Mouse (Mus musculus): ENCODE measurements at regions not wholly inside any gene's neighbourhood (a gene's known extent, or its start where the extent isn't known, plus 50 kb on each side); places are given as distances from the start of the nearest gene placed in this dataset.

DNA sequence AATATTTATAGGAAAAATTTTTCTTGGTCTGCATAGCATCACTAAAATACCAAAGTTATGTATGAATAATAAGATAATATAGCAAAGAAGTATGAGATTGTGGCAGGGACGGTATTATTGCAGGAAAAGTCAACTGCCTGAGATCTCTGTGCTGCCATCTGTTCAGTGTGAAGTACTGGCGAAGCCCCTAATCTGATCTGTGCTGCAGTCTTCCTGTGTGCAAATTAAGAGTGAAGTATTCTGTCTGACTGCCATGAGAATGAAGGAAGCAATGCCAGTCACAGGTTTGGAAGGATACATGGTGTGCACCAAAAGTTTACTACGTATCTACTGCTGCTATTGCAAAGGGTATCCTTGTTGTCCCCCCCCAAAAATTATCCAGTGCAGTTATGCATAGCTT is 501.5 kb downstream of the Rab28 start:
- no peak for DNase-seq (ENCODE audit: low spot score)

DNA sequence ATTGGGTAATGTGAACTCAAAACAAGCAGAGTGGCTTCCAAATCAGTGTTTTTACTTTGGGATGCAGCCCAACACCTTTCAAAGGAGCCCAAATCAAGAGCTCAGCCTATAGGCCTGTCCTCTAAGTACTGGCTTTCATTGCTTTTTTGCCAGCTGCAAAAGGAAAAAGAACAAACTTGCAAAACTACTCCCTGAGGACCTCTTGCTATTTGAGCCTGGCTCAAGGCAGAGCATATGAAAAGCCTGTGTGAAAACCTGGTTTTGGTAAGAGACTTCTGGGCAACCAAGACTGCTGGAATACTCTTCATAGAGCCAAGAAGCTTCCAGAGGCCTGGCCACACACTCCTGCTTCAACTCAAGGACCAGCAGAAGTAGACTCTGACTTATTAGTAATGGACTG is 503.5 kb downstream of the Rab28 start:
- DNase-seq (ENCODE audit: low spot score), result no peak

DNA sequence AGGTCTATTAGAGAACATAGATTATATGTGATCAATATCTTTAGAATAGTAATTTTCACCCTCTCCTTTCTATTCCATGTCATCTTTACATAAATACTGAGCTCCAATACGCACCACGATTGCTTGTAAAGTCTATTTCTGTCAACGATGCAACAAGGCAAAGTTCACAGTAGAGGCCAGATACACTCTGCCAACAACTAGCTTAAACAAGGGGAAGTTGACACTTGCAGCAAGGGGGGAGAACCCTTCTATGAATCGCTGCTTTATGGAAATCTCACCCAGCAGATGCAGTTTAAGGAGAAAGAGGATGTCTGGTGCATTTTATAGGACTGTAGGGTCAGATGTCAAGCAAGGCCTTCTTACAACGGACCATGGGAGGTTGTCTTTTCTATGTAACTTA is 520.8 kb downstream of the Rab28 start:
- DNase-seq (ENCODE audit: low spot score), result no peak

DNA sequence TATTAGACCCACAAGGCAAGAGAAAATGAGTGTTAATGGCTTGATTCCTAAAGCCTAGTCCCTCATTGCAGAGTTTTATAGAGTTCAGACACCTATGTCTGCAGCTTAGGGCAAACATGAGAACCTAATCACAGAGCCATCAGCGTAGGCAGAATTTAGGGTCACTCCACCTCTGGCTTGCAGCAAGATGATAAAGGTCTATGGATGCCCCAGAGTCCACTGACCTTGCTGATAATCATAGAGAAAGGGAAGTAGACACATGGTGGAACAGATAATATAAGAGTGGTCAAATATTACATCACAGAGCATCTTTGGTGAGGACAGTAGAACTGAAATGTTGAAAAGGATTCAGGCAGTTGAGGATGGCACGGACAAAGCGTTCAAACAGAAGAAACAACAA is 530.7 kb downstream of the Rab28 start:
- DNase-seq (ENCODE audit: low spot score), result no peak

DNA sequence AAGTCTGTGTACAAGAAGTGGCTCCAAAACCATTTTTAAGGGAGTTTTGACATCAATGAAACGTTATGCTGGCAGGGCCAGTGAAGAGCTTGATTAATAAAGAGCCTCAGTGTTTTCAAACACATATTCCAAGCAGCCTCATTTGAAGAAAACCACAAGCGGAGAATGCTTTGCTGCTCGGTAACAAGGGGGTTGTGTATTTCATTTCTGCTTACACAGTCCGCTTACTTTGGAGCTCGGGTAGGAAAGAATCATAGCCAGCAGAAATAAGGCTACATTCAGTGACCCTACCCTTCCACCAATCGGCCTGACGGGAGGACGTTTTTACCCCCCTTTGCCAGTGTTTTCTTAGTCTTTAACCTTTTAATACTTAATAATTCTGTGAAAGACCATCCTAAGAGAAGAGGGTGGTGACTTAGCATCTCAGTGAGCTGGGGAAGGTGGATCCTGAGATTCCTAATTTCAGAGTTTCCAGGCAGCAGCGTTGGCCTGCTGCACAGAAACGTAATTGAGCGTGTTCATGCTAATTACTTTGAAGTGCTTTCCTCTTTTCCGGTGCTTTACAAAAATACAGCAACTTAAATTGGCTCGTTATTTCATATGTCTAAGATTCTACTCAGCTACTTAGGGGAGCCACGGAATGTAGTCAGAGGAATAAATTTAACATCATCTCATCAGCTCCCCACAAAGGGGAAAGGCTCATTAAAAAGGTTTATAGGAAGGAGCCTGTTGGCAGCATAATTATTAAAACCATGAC is 541.9 kb downstream of the Rab28 start:
- no peak for DNase-seq (ENCODE audit: low spot score)

DNA sequence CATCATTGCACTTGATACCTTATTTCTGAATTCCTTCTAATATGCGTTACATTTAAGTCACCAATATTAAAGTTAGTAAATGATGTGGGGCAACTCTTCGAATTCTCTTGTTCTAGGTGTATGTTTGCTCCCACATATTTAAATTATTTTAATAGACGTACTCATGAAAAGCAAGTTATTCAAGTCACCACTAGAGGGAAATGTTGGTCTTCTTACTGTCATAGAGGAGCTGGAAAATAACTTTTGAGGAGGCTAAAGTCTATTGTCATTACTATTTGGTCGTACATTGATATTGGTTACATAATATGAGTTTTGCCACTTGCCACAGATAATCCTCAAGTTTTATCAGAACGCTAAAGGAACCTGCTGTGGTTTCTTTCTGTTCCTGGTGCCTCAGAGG is 582.9 kb downstream of the Rab28 start:
- DNase-seq (ENCODE audit: low spot score), result no peak

DNA sequence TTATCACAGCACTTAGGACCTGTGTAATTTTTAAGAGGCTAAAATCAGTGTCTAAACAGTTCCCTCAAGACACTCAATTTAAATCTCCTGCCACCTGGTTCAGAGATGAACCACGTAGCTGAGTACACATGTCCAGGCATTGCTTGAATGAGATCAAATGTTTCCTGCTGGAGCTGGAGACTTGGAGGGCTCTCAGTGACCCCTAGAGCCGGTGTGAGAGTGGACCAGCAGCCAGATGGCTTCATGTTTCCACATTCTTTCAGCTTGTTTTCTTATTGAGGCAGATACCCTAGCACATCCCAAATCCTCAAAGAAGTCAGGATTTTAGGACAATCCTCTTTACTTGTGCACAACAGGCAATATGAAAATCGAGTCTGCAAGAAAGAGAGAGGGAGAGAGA is 590.3 kb downstream of the Rab28 start:
- DNase-seq (ENCODE audit: low spot score), result no peak

DNA sequence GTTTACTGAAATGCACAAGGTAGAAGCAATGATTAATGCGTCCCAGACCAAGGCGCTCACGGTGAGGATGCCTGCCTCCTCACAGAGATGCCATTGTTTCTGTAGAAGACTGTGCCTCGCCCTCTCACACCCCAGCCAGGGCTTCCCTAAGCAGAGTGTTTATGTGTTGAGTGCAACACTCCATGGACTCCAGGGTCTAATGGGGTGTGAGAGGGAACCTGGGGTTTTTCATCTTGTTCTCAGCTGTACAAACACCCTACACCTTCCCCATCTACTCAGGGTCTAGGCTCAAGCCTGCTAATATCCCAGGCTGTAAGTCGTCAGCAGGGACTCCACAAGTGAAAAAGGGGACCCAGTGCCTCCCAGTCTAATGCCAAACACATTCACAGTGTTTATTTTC is 620.2 kb downstream of the Rab28 start:
- DNase-seq (ENCODE audit: low spot score), result no peak

DNA sequence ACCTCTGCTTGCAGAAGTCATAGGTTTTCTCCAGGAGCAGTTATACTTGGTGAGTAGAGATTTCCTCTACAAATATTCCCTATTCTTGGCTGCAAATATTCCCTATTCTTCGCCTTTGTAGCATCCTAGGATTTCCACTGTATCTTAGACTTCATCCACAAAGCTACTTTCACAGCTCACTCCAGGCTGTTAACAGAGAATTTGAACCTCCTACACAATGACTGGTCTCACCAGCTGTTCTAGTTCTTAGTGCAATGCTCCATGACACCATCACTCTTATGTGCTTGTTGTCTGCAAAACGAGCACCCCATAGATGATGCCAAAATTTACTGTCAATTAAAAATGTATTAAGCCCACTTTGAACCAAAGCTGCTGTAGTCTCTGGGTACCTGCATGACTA is 631.5 kb downstream of the Rab28 start:
- no peak for DNase-seq (ENCODE audit: low spot score)

DNA sequence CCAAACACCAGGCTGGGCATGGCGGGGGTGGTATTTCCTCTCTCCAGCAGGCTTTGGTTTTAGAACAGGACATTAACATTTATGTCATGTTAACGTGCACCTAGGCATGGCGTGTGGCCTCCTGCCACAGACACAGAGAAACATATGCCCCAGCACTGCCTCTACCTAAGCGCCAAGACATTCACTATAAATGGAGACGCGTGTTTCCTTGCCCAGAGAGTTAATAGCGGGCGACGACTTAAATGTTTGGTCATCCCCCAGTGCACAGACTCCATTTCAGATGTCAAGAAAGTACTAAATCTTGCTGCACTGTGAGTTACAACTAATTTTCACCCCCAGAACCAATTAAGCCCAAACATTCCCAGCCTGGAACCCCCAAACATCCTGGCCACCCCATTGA is 646.3 kb downstream of the Rab28 start:
- no peak for DNase-seq (ENCODE audit: low spot score)

DNA sequence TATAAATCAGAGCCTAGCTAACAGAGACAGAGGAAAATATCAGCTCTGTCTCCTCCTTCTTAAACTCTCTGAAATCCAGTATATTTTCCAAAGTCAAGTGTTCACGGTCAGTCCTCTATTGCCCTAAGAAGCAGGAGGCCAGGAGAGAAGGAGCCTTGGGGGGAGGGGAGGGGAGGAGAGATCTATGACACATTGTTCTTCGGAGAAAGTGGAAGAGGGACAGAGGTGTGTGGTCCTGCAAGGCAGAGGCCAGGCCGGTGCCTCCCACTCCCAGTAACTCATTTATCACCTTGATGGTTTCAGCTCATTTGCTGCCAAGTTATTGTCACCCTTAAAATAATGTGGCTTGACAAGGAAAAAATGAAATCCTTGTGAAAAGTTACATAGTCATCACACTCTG is 646.7 kb downstream of the Rab28 start:
- DNase-seq (ENCODE audit: low spot score), result no peak

DNA sequence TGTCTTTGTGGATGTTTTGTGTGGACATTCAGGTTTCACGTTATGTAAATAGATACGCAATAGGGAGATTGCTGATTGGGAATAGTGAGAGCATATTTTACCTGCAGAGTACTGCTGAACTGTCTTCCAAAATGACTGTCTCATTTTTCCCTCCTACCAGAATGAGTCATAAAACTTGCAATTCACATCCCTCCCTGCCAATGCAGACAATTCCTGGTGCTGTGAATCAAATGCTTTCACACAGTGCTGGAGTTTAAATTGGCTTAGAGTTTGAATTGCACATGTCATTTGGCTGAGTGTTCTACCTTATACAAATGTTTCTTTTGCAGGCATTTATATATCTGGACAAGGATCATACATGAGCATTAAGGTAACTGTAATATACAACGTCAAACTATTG is 649.9 kb downstream of the Rab28 start:
- DNase-seq (ENCODE audit: low spot score), result no peak

DNA sequence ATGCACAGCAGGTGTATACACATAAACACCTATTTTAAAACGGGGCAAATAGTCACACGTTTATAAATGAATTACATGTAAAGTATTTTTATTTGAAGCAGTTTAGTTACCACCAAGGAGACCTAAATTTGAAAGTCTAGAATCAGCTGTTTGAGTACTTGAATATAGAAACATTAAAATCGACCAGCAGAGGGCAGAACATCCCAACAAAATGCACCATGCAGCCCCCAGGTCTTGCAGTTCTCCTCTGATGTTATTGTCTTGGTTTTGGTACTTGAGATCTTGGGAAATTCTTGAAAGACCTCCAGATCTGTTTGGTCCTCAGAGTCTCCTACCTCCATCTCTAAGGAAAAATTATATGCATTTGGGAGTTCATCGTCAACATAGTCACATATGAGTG is 656.0 kb downstream of the Rab28 start:
- no peak for DNase-seq (ENCODE audit: low spot score)

DNA sequence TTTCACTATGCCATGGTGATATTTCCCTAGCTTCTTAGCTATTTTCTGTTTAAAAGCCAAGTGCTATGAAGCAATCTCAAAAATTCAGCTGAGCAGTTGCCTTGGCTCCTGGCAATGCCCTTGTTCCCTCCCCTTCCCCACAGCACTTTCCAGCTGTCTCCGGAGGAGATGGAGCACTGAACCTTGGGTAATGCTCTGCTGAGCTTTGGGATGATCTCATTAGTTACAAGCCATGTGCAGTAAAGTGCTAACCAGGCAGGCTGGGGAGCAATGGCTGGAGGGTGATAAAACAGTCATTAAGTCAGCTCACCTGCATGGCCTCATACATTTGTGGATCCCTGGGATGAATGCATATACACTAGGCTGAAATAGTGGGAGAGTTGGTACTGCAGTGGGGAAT is 659.4 kb downstream of the Rab28 start:
- no peak for DNase-seq (ENCODE audit: low spot score)

DNA sequence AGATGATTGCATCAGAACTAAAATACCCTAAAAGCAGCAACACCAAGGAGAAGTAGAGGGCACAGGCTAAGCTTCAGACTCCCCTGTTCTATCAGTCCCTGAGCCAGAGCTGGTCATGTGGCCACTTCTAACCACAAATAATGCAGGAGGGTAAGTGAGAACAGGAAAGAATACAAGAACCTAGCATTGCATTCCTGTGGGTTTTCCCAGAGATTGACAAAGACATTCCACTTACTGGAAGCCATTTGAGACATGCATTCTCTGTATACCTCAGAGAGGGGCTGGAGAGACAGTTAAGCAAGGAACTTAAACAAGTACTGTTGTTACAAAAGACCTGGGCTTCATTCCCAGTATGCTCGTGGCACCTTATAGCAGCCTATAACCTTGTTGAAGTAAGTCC is 662.7 kb downstream of the Rab28 start:
- no peak for DNase-seq (ENCODE audit: low spot score)

DNA sequence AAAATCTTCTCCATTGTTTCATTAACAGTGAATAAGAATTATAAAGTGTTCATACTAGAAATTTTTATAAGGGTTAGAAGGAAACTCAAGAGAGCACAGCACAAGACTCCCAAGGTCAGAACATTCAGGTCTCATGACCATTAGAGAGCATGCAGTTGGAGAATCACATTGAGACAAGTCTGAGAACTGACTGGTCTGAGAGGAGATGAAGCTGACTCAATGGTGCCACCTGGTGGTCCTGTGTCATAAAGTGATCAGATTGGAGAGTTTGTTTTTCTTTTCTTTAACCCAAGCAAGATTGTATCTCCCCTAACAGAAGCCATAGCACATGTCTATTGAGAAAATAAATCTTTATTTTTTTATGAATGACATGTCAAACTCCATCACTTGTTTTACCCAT is 663.5 kb downstream of the Rab28 start:
- peak; percentile 31 for DNase-seq (ENCODE audit: low spot score)

DNA sequence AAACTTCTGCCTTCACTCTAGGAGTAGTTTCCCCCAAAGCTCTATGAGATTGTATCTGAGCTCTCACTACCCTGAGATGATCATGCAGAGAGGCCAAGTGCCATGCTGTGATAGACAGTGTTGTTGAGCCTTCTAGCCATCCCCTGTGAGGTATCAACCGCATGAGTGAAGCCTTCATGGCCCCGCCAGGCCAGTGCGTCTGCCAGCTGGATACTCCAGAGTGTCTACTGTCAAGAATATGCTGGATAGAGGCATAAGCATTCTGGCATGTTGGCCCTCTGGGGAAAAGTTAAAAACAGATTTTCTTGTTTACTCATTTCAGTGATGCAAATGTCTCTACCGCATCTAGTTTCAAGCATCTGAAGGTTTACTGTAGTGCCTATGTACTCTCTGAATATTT is 669.2 kb downstream of the Rab28 start:
- DNase-seq (ENCODE audit: low spot score), result no peak

DNA sequence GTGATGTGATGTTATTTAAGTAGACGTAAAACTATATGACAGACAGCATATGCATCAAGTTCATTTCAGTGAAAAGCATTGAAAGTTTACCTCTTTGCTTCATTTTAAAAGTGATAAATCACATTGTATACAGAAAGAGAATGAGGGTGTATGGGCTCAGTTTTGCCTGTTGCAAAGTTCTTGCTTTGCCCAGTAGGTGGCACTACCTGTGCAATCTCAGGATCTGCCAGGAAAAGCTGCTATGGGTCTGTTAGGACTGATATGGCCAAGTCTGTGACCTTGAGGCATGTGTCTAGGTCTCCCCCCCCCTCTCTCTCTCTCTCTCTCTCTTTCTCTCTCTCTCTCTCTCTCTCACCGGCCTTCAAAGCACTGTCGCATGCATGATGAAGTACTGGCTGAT is 701.3 kb downstream of the Rab28 start:
- DNase-seq (ENCODE audit: low spot score), result no peak

DNA sequence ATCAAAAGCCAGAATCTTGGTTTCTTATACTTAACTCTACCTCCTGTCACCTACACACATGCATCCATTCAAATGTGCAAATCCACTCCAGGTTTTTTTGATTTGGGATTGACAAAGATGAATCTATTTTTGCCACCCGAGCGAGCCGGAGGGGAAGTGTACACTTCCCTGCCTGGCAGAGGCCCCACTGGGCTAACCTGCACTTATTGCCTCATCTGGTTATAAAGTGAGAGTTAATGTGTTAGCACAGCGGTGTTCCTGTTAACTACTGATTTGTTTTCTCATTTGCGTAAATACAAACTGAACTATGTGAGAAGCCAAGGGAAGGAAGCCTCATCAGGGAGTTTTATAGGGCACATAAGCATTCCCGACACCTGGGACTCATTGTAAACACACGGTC is 721.4 kb downstream of the Rab28 start:
- DNase-seq (ENCODE audit: low spot score), result no peak

DNA sequence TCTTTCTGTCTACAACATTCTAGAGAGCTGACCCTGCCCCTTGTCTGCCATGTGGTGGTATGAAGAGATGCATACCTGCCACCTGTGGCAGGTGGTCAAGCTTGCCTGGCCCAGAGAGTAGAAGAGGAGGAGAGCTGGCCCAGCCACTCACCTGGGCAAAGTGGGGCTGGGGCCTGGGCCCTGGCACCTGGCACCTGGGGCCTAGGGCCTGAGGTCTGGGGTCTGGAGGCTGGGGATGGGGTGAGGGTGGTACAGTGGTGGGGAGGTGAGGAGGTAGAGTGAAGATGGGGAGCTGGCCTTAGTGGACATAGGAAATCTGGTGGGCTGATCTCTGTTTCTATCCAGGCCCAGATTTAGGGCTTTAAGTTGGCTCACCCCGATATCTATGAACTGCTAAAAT is 733.1 kb downstream of the Rab28 start:
- DNase-seq (ENCODE audit: low spot score), result no peak

DNA sequence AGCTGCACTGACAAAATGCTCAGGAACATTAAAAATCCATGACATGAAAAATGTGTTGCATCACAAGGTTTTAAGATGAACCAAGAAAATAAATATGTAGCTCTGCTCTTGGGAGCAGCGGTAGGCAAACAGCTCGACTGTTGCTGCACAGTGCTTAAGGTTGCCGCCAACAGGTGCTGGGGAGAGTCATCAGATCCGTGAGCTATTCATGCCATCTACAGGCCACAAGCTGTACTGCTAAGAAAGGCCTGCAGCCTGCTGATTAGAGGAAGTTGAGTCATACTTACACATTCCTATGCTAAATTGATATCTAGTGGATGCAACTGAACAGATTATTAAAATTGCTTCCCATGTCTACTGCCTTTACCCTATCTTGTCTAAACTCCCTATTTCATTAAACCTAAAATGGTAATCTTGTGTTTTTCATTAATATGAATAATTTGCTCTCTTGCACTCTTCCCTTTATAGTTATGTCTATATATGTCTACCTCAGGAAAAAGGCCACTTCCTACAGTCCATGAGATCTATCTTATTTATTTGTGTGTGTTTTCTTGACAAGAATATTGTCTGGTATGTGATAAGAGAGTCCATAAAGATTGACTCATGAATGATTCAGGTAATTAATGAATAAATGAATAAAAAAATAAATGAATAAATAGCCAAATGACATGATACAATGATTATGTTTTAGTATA is 754.9 kb downstream of the Rab28 start:
- DNase-seq (ENCODE audit: low spot score), result peak; percentile 19

DNA sequence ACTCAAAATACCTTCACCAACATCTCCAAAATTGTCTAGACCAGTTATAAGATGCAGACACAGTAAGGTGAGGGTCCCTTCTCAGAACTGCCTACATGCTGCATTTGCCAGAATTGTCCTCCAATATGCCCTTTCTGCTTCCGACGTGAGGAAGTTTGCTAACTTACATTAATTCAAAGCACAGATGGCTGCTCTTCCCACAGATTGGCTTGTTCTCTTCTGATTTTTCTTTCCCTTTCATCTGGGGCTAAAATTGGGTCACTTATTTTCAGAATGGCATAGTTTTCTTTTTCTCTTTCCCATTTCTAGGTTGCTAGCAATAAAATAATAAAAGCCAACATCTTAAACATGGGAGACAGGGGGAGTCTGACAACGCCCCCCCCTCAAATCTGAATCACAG is 778.8 kb downstream of the Rab28 start:
- no peak for DNase-seq (ENCODE audit: low spot score)

DNA sequence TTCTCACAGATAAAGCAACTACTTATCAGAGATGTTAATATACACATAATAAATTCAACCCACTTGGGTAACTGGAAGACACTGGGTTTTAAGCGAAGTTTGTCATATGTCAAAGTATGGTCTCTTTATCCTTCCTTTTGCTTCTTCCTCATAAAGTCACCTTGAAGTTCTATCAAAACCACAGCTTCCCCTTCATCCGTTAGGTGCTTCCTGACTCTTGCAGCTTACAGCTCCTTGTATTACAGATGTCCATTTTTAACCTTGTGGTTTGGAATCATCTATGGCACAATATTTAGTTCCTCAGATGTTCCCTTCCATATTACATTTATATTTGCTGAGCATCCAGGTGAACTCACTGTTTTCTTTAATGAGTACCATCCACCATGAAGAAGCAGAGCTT is 787.0 kb downstream of the Rab28 start:
- no peak for DNase-seq (ENCODE audit: low spot score)

DNA sequence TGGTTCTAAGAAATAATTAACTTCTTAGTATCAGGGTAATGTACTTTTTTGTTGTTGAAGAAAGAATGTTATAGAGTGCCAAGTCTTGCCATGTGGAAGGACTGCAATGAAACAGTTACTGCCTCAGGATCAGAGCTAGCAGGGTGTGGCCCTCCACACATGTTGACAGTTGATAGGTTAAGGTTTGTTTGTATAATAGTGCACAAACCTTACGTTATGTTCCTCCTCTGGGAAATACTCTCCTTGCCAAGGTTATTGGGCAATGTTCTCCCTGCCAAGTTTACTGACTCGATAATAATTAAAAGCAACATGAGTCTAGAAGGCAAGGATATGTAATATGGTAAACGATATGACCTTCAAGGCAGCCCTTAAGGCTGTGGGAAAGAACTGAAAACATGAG is 799.2 kb downstream of the Rab28 start:
- no peak for DNase-seq (ENCODE audit: low spot score)

Measured in ovary, postnatal 36 days (tissue).